Mouse (Mus musculus): Measurements from ENCODE around the gene 2900026A02Rik. TPM values are rescaled to one million over a fixed set of nuclear protein-coding genes. Genes with fewer than 3 reads are reported as not detected.

2900026A02Rik gene
- total and polyA plus RNA-seq, 2 experiments = 8.0 to 29.2 TPM

DNA sequence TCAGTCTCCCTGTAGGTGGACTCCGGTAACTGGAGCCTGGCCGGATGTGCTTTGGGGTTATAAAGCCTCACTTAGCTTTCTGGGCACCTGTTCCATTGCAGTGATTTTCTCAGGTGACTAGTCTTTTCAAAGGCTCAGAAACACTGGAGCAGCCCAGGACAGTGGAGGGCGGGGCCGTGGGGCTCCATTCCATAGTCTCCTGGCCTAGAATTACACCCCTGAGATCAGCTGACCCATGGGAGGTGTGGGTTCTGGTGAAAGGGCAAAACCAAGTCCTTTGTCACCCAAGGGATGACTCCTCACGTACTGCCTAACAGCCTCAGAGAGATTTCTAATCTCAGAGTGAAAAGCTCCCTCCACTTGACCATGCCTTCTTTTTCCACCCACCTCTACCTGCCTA lies 9.2 kb upstream of the 2900026A02Rik start:
- H3K4me3 ChIP-seq (ENCODE audit: insufficient read depth, low read depth, low read length) = no peak overlapping the region

DNA sequence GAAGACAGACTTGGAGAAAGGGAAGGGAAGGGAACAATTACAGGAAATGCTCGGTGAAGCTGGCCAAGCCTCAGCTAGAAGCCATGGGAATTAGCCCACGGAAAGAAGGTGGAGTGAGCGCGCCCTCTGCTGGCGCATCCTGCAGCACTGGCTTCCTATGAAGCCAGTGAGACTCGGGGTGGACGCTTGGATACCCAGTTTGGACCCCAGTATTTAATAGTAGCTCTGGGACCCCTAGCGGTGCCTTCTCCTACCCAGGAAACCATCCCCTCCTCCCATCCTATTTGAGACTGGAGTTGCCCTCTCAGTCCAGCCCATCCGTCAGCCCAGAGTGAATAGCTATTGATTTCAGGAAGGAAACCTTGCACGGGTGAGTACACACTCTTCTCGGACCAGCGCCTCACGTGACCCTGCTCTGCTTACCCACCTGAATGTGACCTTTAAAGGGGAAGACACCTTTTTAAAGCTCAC lies 5.6 kb upstream of the 2900026A02Rik start, which contains the start of gene Tmem211:
Gene Tmem211 (plus strand): TSS at position 278 of the 471 bp plus-strand sequence.
- H3K4me1 ChIP-seq (ENCODE audit: control insufficient read depth, insufficient read depth, low read length) = no peaks in the 10 kb centered on the region
- H3K79me2 ChIP-seq (ENCODE audit: control insufficient read depth, insufficient read depth, low read length) = no peaks in the 10 kb centered on the region
- no peak within 1 kb of the TSS for H3K4me3 ChIP-seq (ENCODE audit: insufficient read depth, low read depth, low read length)
- H3K27ac ChIP-seq (replicated peaks; ENCODE audit: insufficient read depth, low read depth, low read length) = no peak within 1 kb of the TSS
- TF ChIP-seq POLR2A (IDR thresholded peaks at IDR 0.05; ENCODE audit: extremely low read depth, insufficient read depth, low read length) = no peak
- TF ChIP-seq CTCF (IDR thresholded peaks at IDR 0.05; ENCODE audit: low read depth, low read length) = peak; percentile 98
- no peaks in the 10 kb centered on the region for H3K36me3 ChIP-seq (ENCODE audit: control insufficient read depth, insufficient read depth, low read length)
- peak; percentile 67 for DNase-seq (ENCODE audit: extremely low read depth, low read depth, low spot score)
- no peaks in the 10 kb centered on the region for H3K27me3 ChIP-seq (ENCODE audit: control insufficient read depth, insufficient read depth, low read length)
- under 1% methylated on average over 13 of the region's 13 CpGs for WGBS
- no peak within 1 kb of the TSS for H3K9ac ChIP-seq (ENCODE audit: low read depth, low read length)

More for the DNA sequence above, 9.2 kb upstream of the 2900026A02Rik start:
- no peak for TF ChIP-seq CTCF (IDR thresholded peaks at IDR 0.05; ENCODE audit: low read depth, low read length)
- TF ChIP-seq POLR2A (IDR thresholded peaks at IDR 0.05; ENCODE audit: extremely low read depth, insufficient read depth, low read length) = no peak
- Histone ChIP-seq H3K36me3 (ENCODE audit: control insufficient read depth, insufficient read depth, low read length) (no peaks in the 10 kb centered on the region), H3K9ac (ENCODE audit: low read depth, low read length) (no peak overlapping the region), H3K4me1 (ENCODE audit: control insufficient read depth, insufficient read depth, low read length) (no peaks in the 10 kb centered on the region), H3K27me3 (ENCODE audit: control insufficient read depth, insufficient read depth, low read length) (no peaks in the 10 kb centered on the region), H3K79me2 (ENCODE audit: control insufficient read depth, insufficient read depth, low read length) (no peaks in the 10 kb centered on the region), H3K27ac (replicated peaks; ENCODE audit: insufficient read depth, low read depth, low read length) (no peak overlapping the region)
- 89% methylated on average over 5 of the region's 5 CpGs for WGBS
- DNase-seq (ENCODE audit: extremely low read depth, low read depth, low spot score) = no peak

DNA sequence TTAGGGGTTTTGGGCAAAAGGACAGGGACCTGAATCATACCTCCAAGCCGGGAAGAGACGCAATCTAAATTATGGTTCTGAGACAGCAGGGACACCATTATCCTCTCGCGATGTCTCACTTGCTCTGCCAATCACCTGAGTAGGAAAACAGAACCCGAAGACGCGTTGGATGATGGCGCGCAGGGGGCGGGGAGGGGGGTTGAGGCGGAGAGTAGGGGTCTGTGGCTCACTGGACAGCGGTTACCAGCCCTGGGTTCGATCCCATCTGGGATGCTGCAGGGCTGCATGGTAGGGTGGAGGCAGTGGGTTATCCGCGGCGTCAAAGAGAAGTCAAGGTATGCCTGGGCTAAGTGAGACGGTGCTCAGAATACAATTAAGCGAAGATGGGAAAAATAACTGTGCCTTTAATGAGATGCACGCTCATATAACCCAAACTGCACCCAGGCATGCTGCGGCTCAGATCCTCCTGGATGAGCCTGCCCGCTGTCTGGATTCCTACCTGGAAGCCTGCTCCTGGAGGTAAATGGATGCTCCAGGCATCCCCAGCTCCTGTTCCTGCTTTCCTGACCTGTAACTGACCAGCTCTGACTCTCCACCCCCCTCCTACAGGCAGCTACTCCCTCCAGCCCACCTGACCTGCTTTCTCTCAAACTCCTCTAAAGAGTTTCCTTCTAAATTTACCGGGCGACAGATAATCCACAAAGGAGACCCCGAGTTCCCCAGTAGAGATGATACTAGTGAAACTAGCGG lies 4.8 kb upstream of the 2900026A02Rik start:
- Histone ChIP-seq H3K27ac (replicated peaks; ENCODE audit: insufficient read depth, low read depth, low read length) (no peak overlapping the region), H3K36me3 (ENCODE audit: control insufficient read depth, insufficient read depth, low read length) (no peaks in the 10 kb centered on the region), H3K27me3 (ENCODE audit: control insufficient read depth, insufficient read depth, low read length) (no peaks in the 10 kb centered on the region), H3K4me3 (ENCODE audit: insufficient read depth, low read depth, low read length) (no peak overlapping the region), H3K4me1 (ENCODE audit: control insufficient read depth, insufficient read depth, low read length) (no peaks in the 10 kb centered on the region), H3K9ac (ENCODE audit: low read depth, low read length) (no peak overlapping the region), H3K79me2 (ENCODE audit: control insufficient read depth, insufficient read depth, low read length) (no peaks in the 10 kb centered on the region)
- TF ChIP-seq POLR2A (IDR thresholded peaks at IDR 0.05; ENCODE audit: extremely low read depth, insufficient read depth, low read length) = no peak
- no peak for TF ChIP-seq CTCF (IDR thresholded peaks at IDR 0.05; ENCODE audit: low read depth, low read length)
- WGBS = 57% methylated on average over 25 of the region's 25 CpGs
- DNase-seq (ENCODE audit: extremely low read depth, low read depth, low spot score) = no peak

DNA sequence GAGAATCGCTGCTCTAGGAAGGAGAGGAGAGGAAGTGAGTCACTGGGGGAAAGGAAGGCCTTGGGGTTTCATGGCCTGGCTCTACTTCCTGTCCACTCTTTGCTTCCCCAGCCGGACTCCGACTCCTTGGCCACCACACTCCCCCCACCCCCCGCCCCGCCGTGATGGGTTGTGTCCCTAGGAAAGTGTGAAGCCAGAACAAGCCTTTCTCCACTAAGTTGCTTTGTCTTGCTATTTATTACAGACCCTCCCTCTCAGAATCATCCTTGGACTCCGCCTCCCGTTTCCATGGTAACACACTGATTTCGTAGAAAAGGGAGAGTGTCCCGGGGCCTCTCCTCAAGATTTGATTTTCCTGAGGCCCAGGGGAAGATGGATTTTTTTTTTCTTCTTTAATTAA lies 4.2 kb upstream of the 2900026A02Rik start:
- H3K4me3 ChIP-seq (ENCODE audit: insufficient read depth, low read depth, low read length) = no peak overlapping the region
- H3K36me3 ChIP-seq (ENCODE audit: control insufficient read depth, insufficient read depth, low read length) = no peaks in the 10 kb centered on the region
- no peak for DNase-seq (ENCODE audit: extremely low read depth, low read depth, low spot score)
- no peak overlapping the region for H3K9ac ChIP-seq (ENCODE audit: low read depth, low read length)
- H3K79me2 ChIP-seq (ENCODE audit: control insufficient read depth, insufficient read depth, low read length) = no peaks in the 10 kb centered on the region
- no peaks in the 10 kb centered on the region for H3K27me3 ChIP-seq (ENCODE audit: control insufficient read depth, insufficient read depth, low read length)
- H3K4me1 ChIP-seq (ENCODE audit: control insufficient read depth, insufficient read depth, low read length) = peaks cover under 1% of the 10 kb centered on the region; the same call in 1 of the 2 replicates
- 56% methylated on average over 10 of the region's 10 CpGs for WGBS
- H3K27ac ChIP-seq (replicated peaks; ENCODE audit: insufficient read depth, low read depth, low read length) = no peak overlapping the region
- no peak for TF ChIP-seq CTCF (IDR thresholded peaks at IDR 0.05; ENCODE audit: low read depth, low read length)
- TF ChIP-seq POLR2A (IDR thresholded peaks at IDR 0.05; ENCODE audit: extremely low read depth, insufficient read depth, low read length) = no peak

DNA sequence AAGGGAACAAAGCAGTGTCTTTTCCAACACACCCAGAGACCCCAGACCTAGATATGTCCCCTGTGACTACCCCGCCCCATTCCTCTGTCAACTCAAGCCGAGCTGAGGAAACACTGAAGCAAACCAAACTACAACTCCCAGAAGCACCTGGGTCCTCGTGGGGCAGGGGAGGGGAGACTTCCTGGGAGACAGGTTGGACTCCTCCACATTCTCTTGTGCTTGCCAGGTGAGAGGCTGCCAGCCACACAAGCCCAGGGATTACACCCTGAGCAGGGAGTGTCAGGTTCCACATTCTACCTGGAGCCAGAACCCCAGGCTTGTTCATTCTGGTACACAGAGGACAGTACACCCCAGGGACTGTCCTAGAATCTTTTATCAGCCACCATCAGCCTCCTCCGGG lies 2.9 kb upstream of the 2900026A02Rik start:
- TF ChIP-seq CTCF (IDR thresholded peaks at IDR 0.05; ENCODE audit: low read depth, low read length) (no peak), POLR2A (IDR thresholded peaks at IDR 0.05; ENCODE audit: extremely low read depth, insufficient read depth, low read length) (no peak)
- DNase-seq (ENCODE audit: extremely low read depth, low read depth, low spot score) = peak; percentile 77

More for the DNA sequence above, 2.9 kb upstream of the 2900026A02Rik start:
- Histone ChIP-seq H3K4me1 (ENCODE audit: control insufficient read depth, insufficient read depth, low read length) (peaks cover 13% of the 10 kb centered on the region), H3K79me2 (ENCODE audit: control insufficient read depth, insufficient read depth, low read length) (no peaks in the 10 kb centered on the region), H3K9ac (ENCODE audit: low read depth, low read length) (no peak overlapping the region), H3K4me3 (ENCODE audit: insufficient read depth, low read depth, low read length) (no peak overlapping the region), H3K27ac (replicated peaks; ENCODE audit: insufficient read depth, low read depth, low read length) (no peak overlapping the region), H3K27me3 (ENCODE audit: control insufficient read depth, insufficient read depth, low read length) (no peaks in the 10 kb centered on the region), H3K36me3 (ENCODE audit: control insufficient read depth, insufficient read depth, low read length) (no peaks in the 10 kb centered on the region)
- WGBS = 33% methylated on average over 4 of the region's 4 CpGs
